Mouse (Mus musculus) neural tube, embryonic 13.5 days (tissue): ENCODE measurements around the gene Mybpc3. TPM values are rescaled to one million over a fixed set of nuclear protein-coding genes. Genes with fewer than 3 reads are reported as not detected.
A peak's percentile ranks its signal among the peaks of the same experiment; 100 is the strongest.

Experiments used
- ATAC-seq: fragments of 200-750 bp; cut with Nextera tagmentation; 2 replicates; pipeline ENCODE4 v1.8.0; 2017; ENCODE audit warnings: low read depth, mild to moderate bottlenecking, moderate TSS enrichment, moderate library complexity
- H3K27ac ChIP-seq: fragments of 300-500 bp; sonication (generic); replicated peaks from 2 replicates; pipeline ENCODE4 v1.5.1; 2015; ENCODE audit warnings: moderate library complexity, mild to moderate bottlenecking, inconsistent platforms
- H3K27me3 ChIP-seq: fragments of 300-500 bp; sonication (generic); 2 replicates; pipeline ENCODE4 v1.6.1; 2015; ENCODE audit warnings: mild to moderate bottlenecking, inconsistent platforms
- H3K36me3 ChIP-seq: fragments of 300-500 bp; sonication (generic); 2 replicates; pipeline ENCODE4 v1.6.1; 2015; ENCODE audit warnings: mild to moderate bottlenecking, inconsistent platforms
- H3K4me1 ChIP-seq: fragments of 300-500 bp; sonication (generic); replicated peaks from 2 replicates; pipeline ENCODE4 v1.6.1; 2015; ENCODE audit warnings: inconsistent platforms
- H3K4me2 ChIP-seq: fragments of 300-500 bp; sonication (generic); 2 replicates; pipeline ENCODE4 v1.6.1; 2015; ENCODE audit warnings: inconsistent platforms, mild to moderate bottlenecking, moderate library complexity
- H3K4me3 ChIP-seq: fragments of 300-500 bp; sonication (generic); 2 replicates; pipeline ENCODE4 v1.5.1; 2015; ENCODE audit warnings: mild to moderate bottlenecking, inconsistent platforms
- H3K9ac ChIP-seq: fragments of 300-500 bp; sonication (generic); 2 replicates; pipeline ENCODE4 v1.6.1; 2015; ENCODE audit warnings: moderate library complexity, mild to moderate bottlenecking, inconsistent platforms
- H3K9me3 ChIP-seq: fragments of 300-500 bp; sonication (generic); 2 replicates; pipeline ENCODE4 v1.6.1; 2016; ENCODE audit warnings: inconsistent platforms
- WGBS: fragments of 180-500 bp; shearing (Covaris S2); methylation state at CpG from one replicate; pipeline ENCODE4 v1.1.7; 2015; 5-methylcytosine and 5-hydroxymethylcytosine counted together
- polyA plus RNA-seq: library from polyadenylated mRNA; unstranded; fragments of >200 nt; fragmentation: Nextera tagmentation; extraction: Ambion mirVana; gene quantifications from 2 replicates; pipeline ENCODE4 v1.2.1, GENCODE M21; 2015

Gene Mybpc3
- polyA plus RNA-seq, 1 experiment from 2014 or later, result 0.56 TPM

- WGBS, result 94% methylated on average over 3 of the region's 3 CpGs
- Histone ChIP-seq H3K36me3 (peaks cover 93% of the 10 kb centered on the region), H3K4me2 (no peak overlapping the region)
Observed at GRCm38 (mm10) chr2:91154091-91154490, 36.1 kb downstream of the Mybpc3 start.

GRCm38 (mm10) chr2:91157002-91157752 lies 39.2 kb downstream of the Mybpc3 start:
- no peaks in the 10 kb centered on the region for H3K4me1 ChIP-seq
- no peak overlapping the region for H3K27ac ChIP-seq
- no peak overlapping the region for H3K4me2 ChIP-seq
- peaks cover 96% of the 10 kb centered on the region for H3K36me3 ChIP-seq
- no peaks in the 10 kb centered on the region for H3K9me3 ChIP-seq
- H3K9ac ChIP-seq, result no peak overlapping the region
- no peak for ATAC-seq
- 19% methylated on average over 6 of the region's 6 CpGs for WGBS
- H3K4me3 ChIP-seq, result no peak overlapping the region
- H3K27me3 ChIP-seq, result no peaks in the 10 kb centered on the region

More at GRCm38 (mm10) chr2:91154091-91154490, 36.1 kb downstream of the Mybpc3 start:
- Histone ChIP-seq H3K4me3 (no peak overlapping the region), H3K9me3 (no peaks in the 10 kb centered on the region), H3K4me1 (no peaks in the 10 kb centered on the region), H3K9ac (no peak overlapping the region), H3K27ac (no peak overlapping the region), H3K27me3 (no peaks in the 10 kb centered on the region)
- ATAC-seq, result no peak

- H3K9ac ChIP-seq, result no peak overlapping the region
- 94% methylated on average over 6 of the region's 6 CpGs for WGBS
- H3K27ac ChIP-seq, result no peak overlapping the region
- no peak for ATAC-seq
- H3K36me3 ChIP-seq, result peaks cover 95% of the 10 kb centered on the region
- H3K9me3 ChIP-seq, result no peaks in the 10 kb centered on the region
- H3K4me2 ChIP-seq, result no peak overlapping the region
- H3K27me3 ChIP-seq, result no peaks in the 10 kb centered on the region
- H3K4me3 ChIP-seq, result no peak overlapping the region
- H3K4me1 ChIP-seq, result no peaks in the 10 kb centered on the region
Observed at GRCm38 (mm10) chr2:91160591-91160990, 42.6 kb downstream of the Mybpc3 start.

GRCm38 (mm10) chr2:91162952-91163351 lies 45.0 kb downstream of the Mybpc3 start:
- Histone ChIP-seq H3K36me3 (peaks cover 94% of the 10 kb centered on the region), H3K4me2 (no peak overlapping the region), H3K27me3 (no peaks in the 10 kb centered on the region), H3K27ac (no peak overlapping the region), H3K9ac (no peak overlapping the region), H3K4me1 (no peaks in the 10 kb centered on the region), H3K4me3 (no peak overlapping the region), H3K9me3 (no peaks in the 10 kb centered on the region)
- 85% methylated on average over 4 of the region's 4 CpGs for WGBS
- ATAC-seq, result no peak

- no peak for ATAC-seq
- Histone ChIP-seq H3K9ac (no peak overlapping the region), H3K27ac (no peak overlapping the region), H3K4me3 (no peak overlapping the region), H3K27me3 (no peaks in the 10 kb centered on the region), H3K9me3 (no peaks in the 10 kb centered on the region), H3K36me3 (peaks cover 94% of the 10 kb centered on the region), H3K4me1 (no peaks in the 10 kb centered on the region), H3K4me2 (no peak overlapping the region)
- WGBS, result 92% methylated on average over 5 of the region's 5 CpGs
Observed at GRCm38 (mm10) chr2:91163532-91163931, 45.6 kb downstream of the Mybpc3 start.

GRCm38 (mm10) chr2:91164991-91165390 lies 47.0 kb downstream of the Mybpc3 start:
- Histone ChIP-seq H3K27me3 (no peaks in the 10 kb centered on the region), H3K36me3 (peaks cover 96% of the 10 kb centered on the region), H3K4me1 (no peaks in the 10 kb centered on the region), H3K27ac (no peak overlapping the region), H3K9ac (no peak overlapping the region), H3K4me2 (no peak overlapping the region), H3K9me3 (no peaks in the 10 kb centered on the region), H3K4me3 (no peak overlapping the region)
- no peak for ATAC-seq
- WGBS, result 90% methylated on average over 6 of the region's 6 CpGs

- no peaks in the 10 kb centered on the region for H3K27me3 ChIP-seq
- ATAC-seq, result no peak
- peaks cover 93% of the 10 kb centered on the region for H3K36me3 ChIP-seq
- no peaks in the 10 kb centered on the region for H3K9me3 ChIP-seq
- no peak overlapping the region for H3K27ac ChIP-seq
- 78% methylated on average over 4 of the region's 4 CpGs for WGBS
- no peak overlapping the region for H3K9ac ChIP-seq
- no peak overlapping the region for H3K4me2 ChIP-seq
- no peak overlapping the region for H3K4me3 ChIP-seq
- H3K4me1 ChIP-seq, result no peaks in the 10 kb centered on the region
Observed at GRCm38 (mm10) chr2:91167629-91168028, 49.7 kb downstream of the Mybpc3 start.

- Histone ChIP-seq H3K9me3 (no peaks in the 10 kb centered on the region), H3K4me1 (no peaks in the 10 kb centered on the region), H3K27me3 (no peaks in the 10 kb centered on the region), H3K9ac (no peak overlapping the region), H3K4me3 (no peak overlapping the region), H3K27ac (no peak overlapping the region), H3K4me2 (no peak overlapping the region), H3K36me3 (peaks cover 94% of the 10 kb centered on the region)
- WGBS, result 89% methylated on average over 25 of the region's 25 CpGs
- ATAC-seq, result no peak
Observed at GRCm38 (mm10) chr2:91169587-91170322, 51.8 kb downstream of the Mybpc3 start.

GRCm38 (mm10) chr2:91175490-91175889 lies 57.5 kb downstream of the Mybpc3 start:
- peaks cover 81% of the 10 kb centered on the region for H3K36me3 ChIP-seq

GRCm38 (mm10) chr2:91176234-91176633 lies 58.3 kb downstream of the Mybpc3 start:
- H3K36me3 ChIP-seq, result peaks cover 77% of the 10 kb centered on the region

More at GRCm38 (mm10) chr2:91175490-91175889, 57.5 kb downstream of the Mybpc3 start:
- Histone ChIP-seq H3K27me3 (no peaks in the 10 kb centered on the region), H3K4me2 (no peak overlapping the region), H3K9me3 (no peaks in the 10 kb centered on the region), H3K27ac (no peak overlapping the region), H3K4me1 (peaks cover 9% of the 10 kb centered on the region), H3K4me3 (no peak overlapping the region), H3K9ac (no peak overlapping the region)
- ATAC-seq, result no peak
- 94% methylated on average over 4 of the region's 4 CpGs for WGBS

GRCm38 (mm10) chr2:91179825-91180224 lies 61.9 kb downstream of the Mybpc3 start:
- Histone ChIP-seq H3K36me3 (peaks cover 41% of the 10 kb centered on the region), H3K27ac (no peak overlapping the region), H3K9ac (no peak overlapping the region), H3K4me3 (no peak overlapping the region), H3K9me3 (no peaks in the 10 kb centered on the region), H3K4me2 (peak overlapping the region; percentile 87; the same call in 1 of the 2 replicates), H3K4me1 (peaks cover 33% of the 10 kb centered on the region), H3K27me3 (no peaks in the 10 kb centered on the region)
- no peak for ATAC-seq
- WGBS, result 49% methylated on average over 4 of the region's 4 CpGs

More at GRCm38 (mm10) chr2:91176234-91176633, 58.3 kb downstream of the Mybpc3 start:
- peaks cover 17% of the 10 kb centered on the region for H3K4me1 ChIP-seq
- no peak overlapping the region for H3K4me2 ChIP-seq
- no peak overlapping the region for H3K9ac ChIP-seq
- no peak for ATAC-seq
- H3K27ac ChIP-seq, result no peak overlapping the region
- no peaks in the 10 kb centered on the region for H3K9me3 ChIP-seq
- H3K27me3 ChIP-seq, result no peaks in the 10 kb centered on the region
- H3K4me3 ChIP-seq, result no peak overlapping the region
- WGBS, result 77% methylated on average over 6 of the region's 6 CpGs

- H3K9ac ChIP-seq, result peak overlapping the region; percentile 88
- H3K4me3 ChIP-seq, result no peak overlapping the region
- H3K4me1 ChIP-seq, result peaks cover 33% of the 10 kb centered on the region
- no peaks in the 10 kb centered on the region for H3K27me3 ChIP-seq
- H3K9me3 ChIP-seq, result no peaks in the 10 kb centered on the region
- peaks cover 32% of the 10 kb centered on the region for H3K36me3 ChIP-seq
- peak overlapping the region; percentile 87 for H3K4me2 ChIP-seq
- no peak for ATAC-seq
- no peak overlapping the region for H3K27ac ChIP-seq
- WGBS, result 69% methylated on average over 5 of the region's 5 CpGs
Observed at GRCm38 (mm10) chr2:91180706-91181105, 62.8 kb downstream of the Mybpc3 start.
